ENCODE assay signal across 14 mouse cellular contexts in genomic region chr5:85706084-85706483, GRCm38 (mm10).
A peak's percentile ranks its signal among the peaks of the same experiment; 100 is the strongest.
DNase-seq lines count a peak whose midpoint lies in the region; ATAC-seq lines count a peak whose summit lies in the region.
"Had no signal": no experiment of that assay in that cellular context is flagged by ENCODE, and none has a peak within 500 bp of the region (broad histone marks: within the 10 kb centered on the region; RNA-seq: fewer than 3 reads in every experiment).

No protein-coding gene starts in this region.

- peak; percentile 16 for DNase-seq in layer of hippocampus, adult 9-10 months (ENCODE audit: low spot score)
- DNase-seq in layer of hippocampus, postnatal 10 days (ENCODE audit: low spot score in 2 of 2) = no peak
- peak; percentile 38 for DNase-seq in retina, postnatal 1 day
- no peak for DNase-seq in retina, embryonic 14.5 days (ENCODE audit: low spot score)
- DNase-seq in embryo, embryonic 10.5 days (ENCODE audit: low spot score) = peak; percentile 4
- DNase-seq in telencephalon, adult 2 months (ENCODE audit: low read depth, low spot score) = peak; percentile 64
- DNase-seq: adrenal gland, adult 8-10 months; cerebellum, adult 11-12 months; gastrocnemius, postnatal 36 days; heart, postnatal 10 days; kidney, postnatal 4 days; lung, embryonic 14.5 days; thymus, postnatal 4 days had no signal

- no peak for ATAC-seq in activated CD4-positive, CD25-positive, alpha-beta regulatory T cell, adult 4 months

Comparison
In these comparisons a context has a peak if more than half of its experiments do, and no peak if none do; other contexts are left out.
1. DNase-seq: peak in layer of hippocampus, adult 9-10 months (single experiment), retina, postnatal 1 day (single experiment), embryo, embryonic 10.5 days (single experiment) and telencephalon, adult 2 months (single experiment); none in layer of hippocampus, postnatal 10 days (0 of 2) and retina, embryonic 14.5 days (single experiment).